Mouse (Mus musculus) lung, postnatal 0 days (tissue): ENCODE measurements around the gene Phgr1. TPM values are rescaled to one million over a fixed set of nuclear protein-coding genes. Genes with fewer than 3 reads are reported as not detected.

Experiments
- ATAC-seq: fragments of 200-750 bp; cut with Nextera tagmentation; 2 replicates; pipeline ENCODE4 v1.8.0; 2017; ENCODE audit warnings: moderate library complexity
- DNase-seq: peaks from one replicate; pipeline ENCODE4 v3.0.0-alpha.2; 2016; ENCODE audit warnings: low spot score
- H3K27ac ChIP-seq: fragments of 300-500 bp; sonication (generic); 2 replicates; pipeline ENCODE4 v1.5.1; 2014; ENCODE audit warnings: antibody characterized with exemption, mild to moderate bottlenecking, low read length, mixed read lengths
- H3K27me3 ChIP-seq: fragments of 300-500 bp; sonication (generic); replicated peaks from 2 replicates; pipeline ENCODE4 v1.6.1; 2014; ENCODE audit warnings: low read length, mixed read lengths; ENCODE audit not compliant: insufficient read depth
- H3K36me3 ChIP-seq: fragments of 300-500 bp; sonication (generic); 2 replicates; pipeline ENCODE4 v1.6.1; 2014; ENCODE audit warnings: low read length, mixed read lengths; ENCODE audit not compliant: insufficient read depth
- H3K4me1 ChIP-seq: fragments of 300-500 bp; sonication (generic); 2 replicates; pipeline ENCODE4 v1.6.1; 2014; ENCODE audit warnings: antibody characterized with exemption, low read depth, low read length, mixed read lengths; ENCODE audit not compliant: insufficient read depth
- H3K4me2 ChIP-seq: fragments of 300-500 bp; sonication (generic); replicated peaks from 2 replicates; pipeline ENCODE4 v1.6.1; 2014; ENCODE audit warnings: low read depth, mild to moderate bottlenecking, low read length, moderate library complexity, mixed read lengths
- H3K4me3 ChIP-seq: fragments of 300-500 bp; sonication (generic); 2 replicates; pipeline ENCODE4 v1.5.1; 2014; ENCODE audit warnings: low read depth, low read length
- H3K9ac ChIP-seq: fragments of 300-500 bp; sonication (generic); replicated peaks from 2 replicates; pipeline ENCODE4 v1.6.1; 2014; ENCODE audit warnings: low read depth, mild to moderate bottlenecking
- H3K9me3 ChIP-seq: fragments of 300-500 bp; sonication (generic); 2 replicates; pipeline ENCODE4 v1.6.1; 2016; ENCODE audit warnings: low read length, mixed read lengths
- CTCF ChIP-seq: IDR thresholded peaks from 2 replicates; pipeline ENCODE4 v1.5.1; 2016; ENCODE audit warnings: antibody characterized with exemption, mild to moderate bottlenecking
- EP300 ChIP-seq: IDR thresholded peaks from 2 replicates; pipeline ENCODE4 v1.6.1; 2016; ENCODE audit warnings: antibody characterized with exemption, mild to moderate bottlenecking, control low read depth
- WGBS: fragments of 180-500 bp; shearing (Covaris S2); extraction: QIAGEN DNeasy Blood & Tissue Kit; methylation state at CpG from one replicate; pipeline ENCODE4 v1.1.7; 2014; 5-methylcytosine and 5-hydroxymethylcytosine counted together
- polyA plus RNA-seq: library from polyadenylated mRNA; unstranded; fragments of >200 nt; fragmentation: Nextera tagmentation; extraction: Ambion mirVana; gene quantifications from 2 replicates; pipeline ENCODE4 v1.2.1, GENCODE M21; 2015

Gene Phgr1
- polyA plus RNA-seq, 1 experiment from 2014 or later: 13.6 TPM

- H3K9ac ChIP-seq: peak overlapping the region; percentile 29; the same call in 1 of the 2 replicates
Measured at GRCm38 (mm10) chr2:118747301-118747960, 25.1 kb upstream of the Phgr1 start.

GRCm38 (mm10) chr2:118749341-118749884, 23.2 kb upstream of the Phgr1 start:
- no peaks in the 10 kb centered on the region for H3K27me3 ChIP-seq
- 0 out of 2 replicates have a peak, but pooled peaks cover 8% of the 10 kb centered on the region for H3K36me3 ChIP-seq
- H3K9ac ChIP-seq: no peak overlapping the region
- H3K4me1 ChIP-seq: peaks cover 33% of the 10 kb centered on the region
- ATAC-seq (no peak), DNase-seq (no peak)
- H3K27ac ChIP-seq: no peak overlapping the region
- no peaks in the 10 kb centered on the region for H3K9me3 ChIP-seq
- 60% methylated on average over 10 of the region's 10 CpGs for WGBS
- TF ChIP-seq CTCF (0 out of 2 replicates have a peak, but pooled peaks have one; percentile 6), EP300 (no peak)
- H3K4me2 ChIP-seq: no peak overlapping the region
- no peak overlapping the region for H3K4me3 ChIP-seq

More at GRCm38 (mm10) chr2:118747301-118747960, 25.1 kb upstream of the Phgr1 start:
- peaks cover 32% of the 10 kb centered on the region for H3K4me1 ChIP-seq
- 0 out of 2 replicates have a peak, but pooled peaks cover 8% of the 10 kb centered on the region for H3K36me3 ChIP-seq
- ATAC-seq (no peak), DNase-seq (peak; percentile 66)
- no peaks in the 10 kb centered on the region for H3K9me3 ChIP-seq
- peak overlapping the region; percentile 84 for H3K4me3 ChIP-seq
- H3K27me3 ChIP-seq: no peaks in the 10 kb centered on the region
- WGBS: 15% methylated on average over 10 of the region's 10 CpGs
- H3K27ac ChIP-seq: peak overlapping the region; percentile 11; the same call in 1 of the 2 replicates
- TF ChIP-seq CTCF (no peak), EP300 (peak; percentile 29; the same call in 1 of the 2 replicates)
- H3K4me2 ChIP-seq: peak overlapping the region; percentile 99

- 71% methylated on average over 8 of the region's 8 CpGs for WGBS
- no peaks in the 10 kb centered on the region for H3K9me3 ChIP-seq
- no peaks in the 10 kb centered on the region for H3K27me3 ChIP-seq
- no peak overlapping the region for H3K4me2 ChIP-seq
- TF ChIP-seq CTCF (no peak), EP300 (no peak)
- H3K36me3 ChIP-seq: 0 out of 2 replicates have a peak, but pooled peaks cover 8% of the 10 kb centered on the region
- DNase-seq (no peak), ATAC-seq (no peak)
- no peak overlapping the region for H3K4me3 ChIP-seq
- no peak overlapping the region for H3K27ac ChIP-seq
- peaks cover 27% of the 10 kb centered on the region for H3K4me1 ChIP-seq
- no peak overlapping the region for H3K9ac ChIP-seq
Measured at GRCm38 (mm10) chr2:118750476-118750875, 22.1 kb upstream of the Phgr1 start.

- Histone ChIP-seq H3K36me3 (0 out of 2 replicates have a peak, but pooled peaks cover 8% of the 10 kb centered on the region), H3K4me3 (no peak overlapping the region), H3K4me2 (no peak overlapping the region), H3K27me3 (no peaks in the 10 kb centered on the region), H3K27ac (peak overlapping the region; percentile 70), H3K9ac (no peak overlapping the region), H3K4me1 (peaks cover 24% of the 10 kb centered on the region), H3K9me3 (no peaks in the 10 kb centered on the region)
- ATAC-seq: peak; percentile 57
- WGBS: 53% methylated on average over 16 of the region's 16 CpGs
- DNase-seq: peak; percentile 62
- TF ChIP-seq EP300: peak; percentile 18; the same call in 1 of the 2 replicates
- no peak for TF ChIP-seq CTCF
Measured at GRCm38 (mm10) chr2:118751896-118752791, 20.4 kb upstream of the Phgr1 start.

GRCm38 (mm10) chr2:118752792-118753108, 19.8 kb upstream of the Phgr1 start:
- DNase-seq: no peak
- Histone ChIP-seq H3K27ac (peak overlapping the region; percentile 70), H3K4me2 (no peak overlapping the region), H3K36me3 (0 out of 2 replicates have a peak, but pooled peaks cover 8% of the 10 kb centered on the region), H3K4me3 (no peak overlapping the region), H3K9ac (no peak overlapping the region), H3K27me3 (no peaks in the 10 kb centered on the region), H3K9me3 (no peaks in the 10 kb centered on the region), H3K4me1 (peaks cover 18% of the 10 kb centered on the region)
- peak; percentile 46 for ATAC-seq
- TF ChIP-seq CTCF (no peak), EP300 (peak; percentile 21; the same call in 1 of the 2 replicates)
- WGBS: 63% methylated on average over 4 of the region's 4 CpGs

- no peaks in the 10 kb centered on the region for H3K27me3 ChIP-seq
- ATAC-seq: no peak
- 82% methylated on average over 5 of the region's 5 CpGs for WGBS
Measured at GRCm38 (mm10) chr2:118754143-118754542, 18.4 kb upstream of the Phgr1 start.

More at GRCm38 (mm10) chr2:118754143-118754542, 18.4 kb upstream of the Phgr1 start:
- Histone ChIP-seq H3K4me2 (no peak overlapping the region), H3K4me3 (no peak overlapping the region), H3K4me1 (peaks cover 12% of the 10 kb centered on the region; the same call in 1 of the 2 replicates), H3K36me3 (0 out of 2 replicates have a peak, but pooled peaks cover 3% of the 10 kb centered on the region), H3K9ac (no peak overlapping the region), H3K9me3 (no peaks in the 10 kb centered on the region), H3K27ac (no peak overlapping the region)
- no peak for DNase-seq
- no peak for TF ChIP-seq CTCF
